Mouse (Mus musculus) heart, postnatal 36 days (tissue): ENCODE measurements at regions not wholly inside any gene's neighbourhood (a gene's known extent, or its start where the extent isn't known, plus 50 kb on each side); places are given as distances from the start of the nearest gene placed in this dataset.
"Not testable (repeated sequence)": the region's sequence is repeated elsewhere in the genome, so short reads cannot be mapped to it uniquely, and the experiment has no call there.

Experiments
- DNase-seq, 2 experiments: peaks; one replicate each; pipeline ENCODE4 v3.0.0; 2021 to 2022
- intact Hi-C: fragments of 180-260 bp; cut with DNase I; formaldehyde crosslinking; loops from one replicate; pipeline ENCODE4 v1.15.1; 2025

- DNase-seq = no peak
- intact Hi-C loops = no loop called here
Measured at GRCm38 (mm10) chr2:107468671-107469070, 178.2 kb downstream of the Kcna4 start.

- intact Hi-C loops = no loop called here
Measured at GRCm38 (mm10) chr2:107503646-107504379, 213.4 kb downstream of the Kcna4 start.

GRCm38 (mm10) chr2:107507426-107508167, 217.2 kb downstream of the Kcna4 start:
- intact Hi-C loops = no loop called here
- DNase-seq = no peak

More at GRCm38 (mm10) chr2:107503646-107504379, 213.4 kb downstream of the Kcna4 start:
- DNase-seq = no peak

GRCm38 (mm10) chr2:107515486-107515885, 225.0 kb downstream of the Kcna4 start:
- DNase-seq, intact Hi-C loops: not testable (repeated sequence)

GRCm38 (mm10) chr2:107518107-107518506, 227.7 kb downstream of the Kcna4 start:
- DNase-seq = peak in 1 of 2 experiments; percentile 5
- intact Hi-C loops = no loop called here

- intact Hi-C loops = no loop called here
- no peak for DNase-seq
Measured at GRCm38 (mm10) chr2:107518759-107519158, 228.3 kb downstream of the Kcna4 start.

- DNase-seq = peak in 1 of 2 experiments; percentile 5
- intact Hi-C loops = no loop called here
Measured at GRCm38 (mm10) chr2:107519326-107519725, 228.9 kb downstream of the Kcna4 start.

- intact Hi-C loops = no loop called here
- DNase-seq = no peak
Measured at GRCm38 (mm10) chr2:107519761-107520160, 229.3 kb downstream of the Kcna4 start.

- no peak for DNase-seq
- intact Hi-C loops = no loop called here
Measured at GRCm38 (mm10) chr2:107543161-107543560, 252.7 kb downstream of the Kcna4 start.

GRCm38 (mm10) chr2:107552569-107552968, 262.1 kb downstream of the Kcna4 start:
- intact Hi-C loops = no loop called here
- DNase-seq = no peak

GRCm38 (mm10) chr2:107556239-107556638, 265.8 kb downstream of the Kcna4 start:
- intact Hi-C loops = no loop called here
- DNase-seq = no peak

GRCm38 (mm10) chr2:107569618-107570017, 279.2 kb downstream of the Kcna4 start:
- no peak for DNase-seq
- intact Hi-C loops = no loop called here

GRCm38 (mm10) chr2:107609872-107610559, 319.6 kb downstream of the Kcna4 start:
- intact Hi-C loops = no loop called here
- no peak for DNase-seq

- intact Hi-C loops = no loop called here
- no peak for DNase-seq
Measured at GRCm38 (mm10) chr2:107611811-107612210, 321.4 kb downstream of the Kcna4 start.

GRCm38 (mm10) chr2:107612221-107612620, 321.8 kb downstream of the Kcna4 start:
- DNase-seq = no peak
- intact Hi-C loops = no loop called here

GRCm38 (mm10) chr2:107614715-107615114, 324.3 kb downstream of the Kcna4 start:
- no peak for DNase-seq
- intact Hi-C loops = no loop called here

GRCm38 (mm10) chr2:107627458-107627857, 337.0 kb downstream of the Kcna4 start:
- intact Hi-C loops = no loop called here
- no peak for DNase-seq

- no peak for DNase-seq
- intact Hi-C loops = no loop called here
Measured at GRCm38 (mm10) chr2:107659176-107659575, 368.7 kb downstream of the Kcna4 start.
